Mouse (Mus musculus): ENCODE data around the gene 0610010K14Rik. TPM values are rescaled to one million over a fixed set of nuclear protein-coding genes. Genes with fewer than 3 reads are reported as not detected.

0610010K14Rik gene
- total RNA-seq, 2 experiments from 2014 or later = 43.8 to 48.7 TPM

DNA sequence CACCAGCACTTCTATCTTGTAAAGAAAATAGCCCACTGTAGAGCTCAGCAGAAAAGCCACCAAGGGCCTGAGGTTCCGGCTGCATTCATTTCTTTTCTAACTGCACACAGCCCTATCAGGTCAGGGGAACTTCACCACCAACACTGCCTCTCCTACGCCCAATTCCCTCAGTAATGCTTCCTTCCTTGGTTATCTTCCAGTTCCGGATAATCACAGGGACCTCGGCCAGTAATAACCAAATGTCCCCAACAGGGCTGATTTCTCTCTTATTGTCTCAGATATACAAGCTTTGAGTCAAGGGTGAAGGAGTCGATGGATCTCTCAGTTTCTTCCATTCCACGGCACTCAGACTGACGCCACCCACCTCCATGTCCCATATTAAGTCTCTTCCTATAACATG, 30.4 kb downstream of the 0610010K14Rik start:
- H3K27ac ChIP-seq = no peak overlapping the region
- no peak for DNase-seq (ENCODE audit: low spot score in 2 of 2)
- no peak for TF ChIP-seq CTCF (conservative IDR thresholded peaks at IDR 0.05)
- no peak overlapping the region for H3K4me3 ChIP-seq

DNA sequence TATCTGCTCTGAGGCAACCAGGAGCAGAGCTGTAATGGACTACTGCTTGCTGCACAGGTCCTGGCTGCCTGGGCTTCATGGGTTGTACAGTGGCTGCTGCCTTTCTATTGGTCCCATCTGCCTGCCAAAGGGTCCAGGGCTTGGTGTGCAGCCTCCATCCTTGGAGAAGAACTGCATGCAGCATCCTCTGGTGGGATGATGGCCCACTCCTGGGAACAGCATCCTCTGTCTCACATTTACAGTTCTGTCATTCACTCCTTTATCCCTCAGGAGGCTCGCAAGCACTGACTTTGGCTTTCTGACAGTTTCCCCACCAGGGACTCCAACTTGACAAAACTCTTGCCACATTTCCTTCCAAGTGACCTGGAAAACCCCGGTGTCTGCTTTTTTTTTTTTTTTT, 30.9 kb downstream of the 0610010K14Rik start:
- Histone ChIP-seq H3K4me3 (no peak overlapping the region), H3K27ac (no peak overlapping the region)
- no peak for TF ChIP-seq CTCF (conservative IDR thresholded peaks at IDR 0.05)
- no peak for DNase-seq (ENCODE audit: low spot score in 2 of 2)

DNA sequence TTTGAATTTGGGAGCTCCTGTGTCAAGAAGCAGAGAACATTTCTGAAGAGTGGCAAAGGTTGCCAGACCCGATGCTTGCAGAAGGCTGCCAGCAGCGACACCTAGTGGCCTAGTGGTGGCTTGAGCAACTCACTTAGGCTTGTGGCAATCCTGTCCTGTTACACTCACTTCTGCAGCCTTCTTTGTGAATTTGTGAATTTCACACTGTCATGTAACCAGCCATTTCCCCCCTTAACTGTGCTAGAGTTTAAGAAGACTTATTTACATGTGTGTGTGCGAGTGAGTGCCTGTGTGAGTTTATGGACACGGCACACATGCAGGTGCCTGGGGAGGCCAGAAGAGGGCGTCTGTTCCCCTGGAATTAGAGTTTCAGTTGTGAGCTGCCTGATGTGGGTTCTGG, 36.0 kb downstream of the 0610010K14Rik start:
- DNase-seq (ENCODE audit: low spot score in 2 of 2) = peak in 1 of 2 experiments; percentile 79
- H3K4me3 ChIP-seq = no peak overlapping the region

DNA sequence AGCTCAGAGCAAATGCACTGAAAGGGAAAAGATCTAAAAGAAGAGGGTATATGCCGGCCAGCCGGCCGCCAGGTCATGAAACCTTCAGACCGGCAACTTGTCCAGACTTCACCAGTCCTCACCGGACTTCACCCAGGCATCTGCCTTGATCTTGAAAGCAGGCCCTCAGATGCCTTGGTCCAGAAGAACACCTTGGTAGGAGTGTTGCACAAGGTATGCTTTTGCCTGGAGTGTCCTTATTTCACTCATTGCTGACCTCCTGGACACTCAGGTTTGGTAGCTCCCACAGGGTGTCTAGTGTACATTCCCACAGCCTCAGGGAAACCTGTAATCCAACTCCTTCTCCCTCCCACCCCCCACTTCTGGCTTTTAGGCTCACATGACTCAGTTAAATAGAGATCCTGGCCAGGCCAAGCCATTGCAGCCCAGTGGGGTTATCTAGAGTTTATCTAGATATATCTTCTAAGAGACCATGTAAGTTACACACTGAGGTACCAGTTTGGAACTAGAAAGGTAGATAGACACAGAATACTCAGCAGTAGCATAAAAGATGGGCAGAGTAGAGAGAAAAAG, 37.6 kb downstream of the 0610010K14Rik start:
- H3K27ac ChIP-seq = no peak overlapping the region
- no peak for TF ChIP-seq CTCF (conservative IDR thresholded peaks at IDR 0.05)
- no peak for DNase-seq (ENCODE audit: low spot score in 2 of 2)
- no peak overlapping the region for H3K4me3 ChIP-seq

More for the DNA sequence above, 36.0 kb downstream of the 0610010K14Rik start:
- H3K27ac ChIP-seq = no peak overlapping the region
- TF ChIP-seq CTCF (conservative IDR thresholded peaks at IDR 0.05) = peak; percentile 96

DNA sequence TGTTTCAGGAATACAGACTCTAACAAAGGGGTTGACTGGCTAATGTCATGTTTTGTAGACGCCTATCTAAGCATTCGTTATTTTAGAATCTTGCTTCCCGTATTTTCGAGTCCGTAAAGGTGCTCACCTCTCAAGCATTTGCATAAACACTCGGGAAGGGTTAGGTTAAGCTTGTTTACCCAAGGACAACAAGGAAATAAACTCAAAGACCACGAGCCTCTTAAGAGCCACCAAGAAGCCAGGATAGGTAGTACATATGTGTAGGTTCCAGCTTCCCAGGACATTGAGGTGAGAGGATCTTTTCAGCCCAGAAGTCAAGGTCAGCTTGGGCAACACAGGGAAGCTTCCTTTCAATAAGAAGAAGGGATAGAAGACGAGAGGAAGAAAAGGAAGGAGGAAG, 38.6 kb downstream of the 0610010K14Rik start:
- no peak overlapping the region for H3K27ac ChIP-seq
- no peak for TF ChIP-seq CTCF (conservative IDR thresholded peaks at IDR 0.05)
- H3K4me3 ChIP-seq = no peak overlapping the region
- DNase-seq (ENCODE audit: low spot score in 2 of 2) = no peak

DNA sequence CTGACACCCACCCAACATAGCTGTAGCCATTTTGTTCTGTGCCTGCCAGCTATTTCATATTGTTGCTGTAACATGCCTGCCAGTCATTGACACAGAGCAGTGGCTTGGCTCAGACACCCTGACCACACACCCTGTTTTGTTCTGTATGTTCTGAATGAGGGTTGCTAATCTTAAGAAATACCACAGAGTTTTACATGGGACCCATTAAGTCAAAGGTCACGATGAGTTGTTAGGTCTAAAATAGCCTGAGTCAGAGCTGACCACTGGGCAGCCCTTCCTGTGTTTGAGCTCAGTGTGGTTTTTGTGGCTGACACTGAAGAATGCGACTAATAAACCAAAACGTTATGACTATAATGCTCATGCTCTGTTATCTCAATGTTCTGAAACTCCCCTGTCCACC, 39.4 kb downstream of the 0610010K14Rik start:
- no peak for TF ChIP-seq CTCF (conservative IDR thresholded peaks at IDR 0.05)
- no peak for DNase-seq (ENCODE audit: low spot score in 2 of 2)
- Histone ChIP-seq H3K27ac (no peak overlapping the region), H3K4me3 (no peak overlapping the region)

DNA sequence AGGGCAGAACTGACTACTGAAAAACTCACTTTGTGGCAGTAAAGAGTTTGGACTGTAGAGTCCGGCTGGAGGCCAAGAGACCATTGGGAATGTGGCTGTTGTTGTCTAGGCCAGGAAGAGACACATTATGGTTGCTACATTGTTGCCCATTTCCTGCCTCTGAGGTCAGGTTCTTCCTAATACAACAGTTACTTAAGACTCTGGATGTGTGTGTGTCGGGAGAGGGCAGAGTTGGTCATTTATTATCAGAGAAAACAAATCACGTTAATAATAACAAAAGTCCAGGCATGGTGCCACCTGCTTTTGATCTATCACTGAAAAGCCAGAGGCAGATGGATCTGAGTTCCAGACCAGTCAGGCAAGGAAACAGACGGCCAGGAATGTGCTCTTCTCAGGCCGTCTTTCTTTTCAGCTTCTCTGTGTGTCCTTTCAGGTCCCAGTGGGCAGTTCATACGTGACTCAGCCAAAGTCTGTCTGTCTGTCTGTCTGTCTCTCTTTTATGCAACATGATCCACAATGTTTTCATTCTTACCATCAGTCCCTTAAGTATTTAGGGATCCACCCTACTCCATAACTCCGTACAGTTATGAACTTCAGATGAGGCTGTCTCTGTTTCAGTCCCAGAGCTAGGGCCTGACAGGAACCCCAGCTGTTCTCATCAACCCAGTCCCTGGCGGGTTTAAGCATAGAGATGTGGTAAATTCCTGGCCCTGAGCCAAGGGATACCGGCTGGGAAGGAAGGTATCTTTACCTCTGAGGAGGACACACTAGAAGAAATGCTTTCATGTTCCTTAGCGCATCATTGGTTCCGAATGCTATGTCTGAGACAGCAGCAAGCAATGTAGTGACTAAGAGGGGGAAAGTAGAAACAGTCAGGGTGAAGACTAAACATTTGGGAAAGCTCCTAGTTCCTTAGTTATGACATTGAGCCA, 44.1 kb downstream of the 0610010K14Rik start:
- TF ChIP-seq CTCF (conservative IDR thresholded peaks at IDR 0.05) = no peak
- no peak overlapping the region for H3K4me3 ChIP-seq
- no peak overlapping the region for H3K27ac ChIP-seq
- no peak for DNase-seq (ENCODE audit: low spot score in 2 of 2)

DNA sequence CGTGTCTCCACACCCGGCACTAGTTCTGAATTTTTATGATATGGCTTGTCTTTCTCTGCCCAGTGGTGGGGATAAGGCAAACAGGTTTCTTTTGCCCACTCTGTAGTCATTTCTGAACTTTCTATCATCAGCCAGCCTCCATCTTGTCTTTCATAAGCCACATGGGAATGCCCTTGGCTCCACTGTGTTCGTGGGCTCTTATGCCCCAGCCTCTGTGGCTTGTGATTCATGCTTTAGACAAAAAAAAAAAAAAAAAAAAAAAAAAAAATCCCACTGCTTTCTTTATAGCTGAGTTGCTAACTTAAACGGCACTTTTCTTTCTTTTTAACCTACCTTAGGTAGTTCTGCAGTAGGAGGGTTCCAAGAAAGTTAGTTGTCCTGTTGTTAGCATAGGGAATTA, 45.6 kb downstream of the 0610010K14Rik start:
- DNase-seq (ENCODE audit: low spot score in 2 of 2) = no peak
- Histone ChIP-seq H3K27ac (no peak overlapping the region), H3K4me3 (no peak overlapping the region)
- TF ChIP-seq CTCF (conservative IDR thresholded peaks at IDR 0.05) = no peak

DNA sequence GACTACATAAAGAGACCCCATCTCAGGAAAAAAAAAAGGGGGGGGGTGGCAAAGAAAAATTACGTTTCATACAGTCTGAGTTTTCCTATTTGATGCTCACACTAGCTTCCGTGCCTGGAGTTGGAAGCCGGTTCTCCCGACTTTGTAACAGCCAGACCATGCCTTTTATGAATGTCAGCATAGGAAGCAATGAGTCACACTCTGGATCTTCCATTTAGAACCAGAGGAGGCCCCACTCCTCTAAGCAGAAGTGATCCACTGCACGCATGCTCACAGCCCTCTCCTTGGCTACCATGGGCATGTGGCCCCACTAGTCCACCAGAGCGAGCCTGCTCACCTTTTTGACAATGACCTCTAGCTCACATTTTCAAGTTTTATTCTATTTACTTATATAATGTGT, 46.5 kb downstream of the 0610010K14Rik start:
- no peak for DNase-seq (ENCODE audit: low spot score in 2 of 2)
- no peak for TF ChIP-seq CTCF (conservative IDR thresholded peaks at IDR 0.05)

DNA sequence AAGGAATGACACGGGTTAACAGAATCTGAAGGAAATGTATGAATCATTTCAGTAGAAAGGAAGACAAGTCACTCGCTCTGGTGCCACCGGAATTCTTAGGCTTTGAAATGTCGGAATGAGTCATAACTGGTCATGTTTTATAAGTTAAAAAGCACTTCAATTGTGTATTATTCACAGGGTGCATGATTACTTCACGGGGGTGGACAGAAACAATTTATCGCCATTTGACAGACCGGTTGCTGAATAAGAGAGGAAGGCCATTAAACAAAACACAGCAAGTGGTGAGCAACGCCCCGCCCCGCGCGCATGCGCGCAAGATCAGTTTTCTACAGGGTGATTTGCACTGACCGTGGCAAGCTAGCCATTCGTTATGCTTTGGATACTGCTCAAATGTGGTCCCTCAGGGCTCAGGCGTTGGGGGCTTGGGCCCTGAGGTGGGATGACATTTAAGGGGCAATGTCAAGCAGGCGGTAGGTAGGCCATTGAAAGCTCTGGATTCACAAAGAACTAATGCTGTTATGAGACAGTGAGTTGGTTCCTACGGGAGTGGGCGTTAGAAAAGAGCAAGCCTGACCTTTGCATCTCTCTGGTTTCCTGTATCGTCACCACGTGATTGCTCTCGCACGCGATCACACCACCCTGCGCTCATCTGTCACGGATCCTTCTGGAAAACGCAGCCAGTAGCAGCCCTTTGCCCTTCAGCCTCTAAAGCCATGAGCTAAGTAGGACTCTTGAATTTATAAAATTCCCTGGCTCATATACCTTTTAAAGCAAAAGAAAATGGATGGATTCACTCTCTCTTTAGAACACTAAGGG, 48.2 kb downstream of the 0610010K14Rik start:
- Histone ChIP-seq H3K4me3 (no peak overlapping the region), H3K27ac (no peak overlapping the region)
- no peak for DNase-seq (ENCODE audit: low spot score in 2 of 2)
- TF ChIP-seq CTCF (conservative IDR thresholded peaks at IDR 0.05) = no peak

More for the DNA sequence above, 46.5 kb downstream of the 0610010K14Rik start:
- Histone ChIP-seq H3K27ac (no peak overlapping the region), H3K4me3 (no peak overlapping the region)

Small RNA genes lying within 50 kb of the gene (microRNA-seq; reads per million reads assigned to microRNA genes)
- 3,332 to 3,367 reads per million in 2 experiments for gene Mir195a
- gene Mir497 = 0 reads per million in 2 experiments
- gene Mir497b = 0 reads per million in 2 experiments

Other genes starting within 250 kb of the 0610010K14Rik start
- gene Gabarap, start 246.8 kb downstream of the 0610010K14Rik start, total RNA-seq (2021) = 100 to 1,000 TPM; 216 to 229 TPM
- gene Phf23, start 242.1 kb downstream of the 0610010K14Rik start, total RNA-seq (2021) = 10 to 100 TPM; 40.5 to 42.6 TPM
- 10 to 100 TPM; 40.6 to 45.3 TPM for gene Dvl2, start 237.3 kb downstream of the 0610010K14Rik start, total RNA-seq (2021)
- 10 to 100 TPM; 54.9 to 63.7 TPM for gene Acadvl, start 222.5 kb downstream of the 0610010K14Rik start, total RNA-seq (2021)
- 100 to 1,000 TPM; 880 to 888 TPM for gene Dlg4, start 221.0 kb downstream of the 0610010K14Rik start, total RNA-seq (2021)
- gene Asgr1, start 183.8 kb downstream of the 0610010K14Rik start, total RNA-seq (2021) = 1 to 10 TPM in 1 of 2 experiments, under 1 TPM in 1; 0.52 to 1.7 TPM
- gene Asgr2, start 145.3 kb downstream of the 0610010K14Rik start, total RNA-seq (2021) = not detected
- under 1 TPM in 1 of 2 experiments, not detected in 1; 0.46 TPM for gene Mgl2, start 107.6 kb downstream of the 0610010K14Rik start, total RNA-seq (2021)
- 1 to 10 TPM in 1 of 2 experiments, under 1 TPM in 1; 0.67 to 1.5 TPM for gene Clec10a, start 81.7 kb downstream of the 0610010K14Rik start, total RNA-seq (2021)
- gene Slc16a11, start 25.2 kb downstream of the 0610010K14Rik start, total RNA-seq (2021) = 10 to 100 TPM; 35.2 to 47.0 TPM
- gene Slc16a13, start 16.9 kb downstream of the 0610010K14Rik start, total RNA-seq (2021) = 10 to 100 TPM in 1 of 2 experiments, 1 to 10 TPM in 1; 7.9 to 11.0 TPM
- gene Bcl6b, start 8.1 kb downstream of the 0610010K14Rik start, total RNA-seq (2021) = 1 to 10 TPM in 1 of 2 experiments, under 1 TPM in 1; 0.83 to 1.4 TPM
- gene Gm21988, start 1.9 kb upstream of the 0610010K14Rik start, total RNA-seq (2021) = 1 to 10 TPM; 3.9 to 4.3 TPM
- gene Rnasek, start 1.9 kb upstream of the 0610010K14Rik start, total RNA-seq (2021) = 100 to 1,000 TPM; 272 to 278 TPM
- under 1 TPM; 0.13 to 0.27 TPM for gene Alox12, start 17.4 kb upstream of the 0610010K14Rik start, total RNA-seq (2021)
- gene Alox12e, start 84.7 kb upstream of the 0610010K14Rik start, total RNA-seq (2021) = not detected
- under 1 TPM in 1 of 2 experiments, not detected in 1; 0.26 TPM for gene Alox15, start 114.1 kb upstream of the 0610010K14Rik start, total RNA-seq (2021)
- gene Pelp1, start 172.1 kb upstream of the 0610010K14Rik start, total RNA-seq (2021) = 10 to 100 TPM; 33.2 to 40.1 TPM
- 10 to 100 TPM; 99.9 TPM for gene Arrb2, start 194.7 kb upstream of the 0610010K14Rik start, total RNA-seq (2021)
- gene Med11, start 214.0 kb upstream of the 0610010K14Rik start, total RNA-seq (2021) = 10 to 100 TPM; 13.5 to 15.6 TPM
- gene Zmynd15, start 221.5 kb upstream of the 0610010K14Rik start, total RNA-seq (2021) = under 1 TPM; 0.12 to 0.72 TPM
- gene Cxcl16, start 222.1 kb upstream of the 0610010K14Rik start, total RNA-seq (2021) = 1 to 10 TPM in 1 of 2 experiments, under 1 TPM in 1; 0.96 to 1.1 TPM

All from layer of hippocampus, adult 2 months (tissue).